28 mouse cellular contexts compared by ENCODE assay signal in genomic region chrX:159503181-159503580, GRCm38 (mm10).
"Had no signal": no experiment of that assay in that cellular context is flagged by ENCODE, and none has a peak within 500 bp of the region (broad histone marks: within the 10 kb centered on the region; RNA-seq: fewer than 3 reads in every experiment).

No protein-coding gene starts in this region.

- ATAC-seq: forebrain, embryonic 13.5 days; forebrain, embryonic 15.5 days; forebrain, embryonic 16.5 days; forebrain, postnatal 0 days had no signal

- H3K27me3 ChIP-seq: embryonic facial prominence, embryonic 12.5 days; embryonic facial prominence, embryonic 13.5 days; embryonic facial prominence, embryonic 15.5 days; forebrain, embryonic 13.5 days; forebrain, embryonic 15.5 days had no signal

- H3K9ac ChIP-seq: embryonic facial prominence, embryonic 12.5 days; embryonic facial prominence, embryonic 13.5 days; embryonic facial prominence, embryonic 15.5 days; forebrain, embryonic 12.5 days; forebrain, embryonic 13.5 days; forebrain, embryonic 15.5 days; forebrain, postnatal 0 days had no signal

- H3K4me3 ChIP-seq: embryonic facial prominence, embryonic 10.5 days; embryonic facial prominence, embryonic 12.5 days; embryonic facial prominence, embryonic 13.5 days; embryonic facial prominence, embryonic 15.5 days; erythroblast, embryonic 14.5 days; forebrain, embryonic 10.5 days; forebrain, embryonic 12.5 days; forebrain, embryonic 13.5 days; forebrain, embryonic 15.5 days; gastrocnemius, adult 2 months; heart, adult 2 months; heart, embryonic 10.5 days had no signal

- H3K36me3 ChIP-seq: embryonic facial prominence, embryonic 10.5 days; embryonic facial prominence, embryonic 12.5 days; embryonic facial prominence, embryonic 13.5 days; embryonic facial prominence, embryonic 15.5 days; forebrain, embryonic 10.5 days; forebrain, embryonic 12.5 days; forebrain, embryonic 15.5 days; heart, embryonic 10.5 days had no signal

- H3K9me3 ChIP-seq: embryonic facial prominence, embryonic 10.5 days; embryonic facial prominence, embryonic 12.5 days; embryonic facial prominence, embryonic 13.5 days; embryonic facial prominence, embryonic 15.5 days; forebrain, embryonic 10.5 days; forebrain, embryonic 12.5 days; forebrain, embryonic 13.5 days; forebrain, embryonic 15.5 days; heart, embryonic 10.5 days had no signal

- H3K4me2 ChIP-seq: embryonic facial prominence, embryonic 12.5 days; embryonic facial prominence, embryonic 13.5 days; embryonic facial prominence, embryonic 15.5 days; forebrain, embryonic 12.5 days; forebrain, embryonic 13.5 days; forebrain, embryonic 15.5 days had no signal

- H3K27ac ChIP-seq: embryonic facial prominence, embryonic 10.5 days; embryonic facial prominence, embryonic 12.5 days; embryonic facial prominence, embryonic 13.5 days; embryonic facial prominence, embryonic 15.5 days; forebrain, embryonic 10.5 days; forebrain, embryonic 12.5 days; forebrain, embryonic 13.5 days; forebrain, embryonic 15.5 days; gastrocnemius, adult 2 months; heart, adult 2 months; heart, embryonic 10.5 days had no signal

- DNase-seq: cerebellum, adult 8-10 months; cerebellum, adult 9-10 months; cerebellum, adult 9-11 months; cerebellum, postnatal 10 days; cerebellum, postnatal 14 days; cerebellum, postnatal 25 days; cerebellum, postnatal 36 days; embryo, embryonic 11 days; forebrain, postnatal 0 days; gastrocnemius, adult 2 months; gastrocnemius, postnatal 10 days; gastrocnemius, postnatal 14 days; gastrocnemius, postnatal 25 days; gastrocnemius, postnatal 36 days; heart, adult 11 months; heart, adult 18-20 months; heart, adult 2 months had no signal

- H3K4me1 ChIP-seq: embryonic facial prominence, embryonic 10.5 days; embryonic facial prominence, embryonic 12.5 days; embryonic facial prominence, embryonic 13.5 days; embryonic facial prominence, embryonic 15.5 days; forebrain, embryonic 10.5 days; forebrain, embryonic 12.5 days; forebrain, embryonic 13.5 days; forebrain, embryonic 15.5 days; heart, embryonic 10.5 days had no signal
